Mouse (Mus musculus) c-Kit-positive CD71-negative TER-119-negative erythroid progenitor cells, embryonic 14.5 days (primary cell): ENCODE measurements around the gene Gnas.

ENCODE experiments used
- DNase-seq: peaks from one replicate; pipeline ENCODE4 v3.0.0-alpha.2; 2013; ENCODE audit warnings: low read depth

Gnas gene

GRCm38 (mm10) chr2:174359656-174360055, 75.5 kb downstream of the Gnas start:
- no peak for DNase-seq

- no peak for DNase-seq
Observed at GRCm38 (mm10) chr2:174366571-174366970, 82.5 kb downstream of the Gnas start.

GRCm38 (mm10) chr2:174381021-174381420, 96.9 kb downstream of the Gnas start:
- no peak for DNase-seq

GRCm38 (mm10) chr2:174391936-174392335, 107.8 kb downstream of the Gnas start:
- no peak for DNase-seq

GRCm38 (mm10) chr2:174392554-174392953, 108.4 kb downstream of the Gnas start:
- DNase-seq: no peak

GRCm38 (mm10) chr2:174393383-174393782, 109.3 kb downstream of the Gnas start:
- no peak for DNase-seq
